Mouse (Mus musculus): ENCODE results near the gene Olfr1129.

- TF ChIP-seq CTCF (IDR thresholded peaks at IDR 0.05; ENCODE audit: control insufficient read depth, insufficient read depth, insufficient replicate concordance, low read depth, low read length): no peak
- TF ChIP-seq POLR2A (IDR thresholded peaks at IDR 0.05; ENCODE audit: control insufficient read depth, low read depth, low read length): no peak
Measured at GRCm38 (mm10) chr2:87534826-87535225, 38.9 kb upstream of the Olfr1129 start.

Measured in testis, adult 2 months (tissue).